Mouse (Mus musculus) embryonic fibroblast, embryonic 13.5 days (primary cell): ENCODE results near the gene Kat2b. TPM values are rescaled to one million over a fixed set of nuclear protein-coding genes. Genes with fewer than 3 reads are reported as not detected.
"Not testable (repeated sequence)": the region's sequence is repeated elsewhere in the genome, so short reads cannot be mapped to it uniquely, and the experiment has no call there.

Experiments
- H3K27ac ChIP-seq: 2 replicates; pipeline ENCODE4 v1.5.1; 2012; ENCODE audit warnings: low read length, control low read depth, inconsistent platforms; ENCODE audit not compliant: insufficient read depth
- H3K4me1 ChIP-seq: 2 replicates; pipeline ENCODE4 v1.6.1; 2011; ENCODE audit warnings: low read length; ENCODE audit not compliant: control insufficient read depth, insufficient read depth
- H3K4me3 ChIP-seq: 2 replicates; pipeline ENCODE4 v1.5.1; 2011; ENCODE audit warnings: mild to moderate bottlenecking, control low read depth, low read length; ENCODE audit not compliant: insufficient read depth
- CTCF ChIP-seq: IDR thresholded peaks from 2 replicates; pipeline ENCODE4 v1.5.1; 2011; ENCODE audit warnings: mild to moderate bottlenecking, control low read depth, low read length, moderate library complexity, borderline replicate concordance; ENCODE audit not compliant: insufficient read depth
- POLR2A ChIP-seq: IDR thresholded peaks from 2 replicates; pipeline ENCODE4 v1.6.1; 2011; ENCODE audit warnings: low read depth, mild to moderate bottlenecking, control low read depth, low read length, moderate library complexity
- polyA plus RNA-seq: library from polyadenylated mRNA; stranded (reverse); fragments of >200 nt; gene quantifications from 2 replicates; pipeline ENCODE4 v1.2.4, GENCODE M21; 2011; ENCODE audit warnings: low read depth; ENCODE audit not compliant: missing spikeins, insufficient read length

Kat2b gene
- polyA plus RNA-seq, 1 experiment = 33.2 TPM

- TF ChIP-seq POLR2A (no peak), CTCF (no peak)
- H3K4me3 ChIP-seq = peak overlapping the region; percentile 37
- H3K27ac ChIP-seq = no peak overlapping the region
- no peaks in the 10 kb centered on the region; the same call in 1 of the 2 replicates for H3K4me1 ChIP-seq
Observed at GRCm38 (mm10) chr17:53688321-53688720, 121.7 kb downstream of the Kat2b start.

GRCm38 (mm10) chr17:53688877-53689802 lies 122.5 kb downstream of the Kat2b start, which contains the start of gene Sgo1:
Gene Sgo1, minus strand, starts transcription at chr17:53689333.
- Histone ChIP-seq H3K4me1 (no peaks in the 10 kb centered on the region; the same call in 1 of the 2 replicates), H3K4me3 (peak within 1 kb of the TSS; percentile 69), H3K27ac (peak within 1 kb of the TSS; percentile 89)
- TF ChIP-seq POLR2A (peak; percentile 91), CTCF (no peak)

DNA sequence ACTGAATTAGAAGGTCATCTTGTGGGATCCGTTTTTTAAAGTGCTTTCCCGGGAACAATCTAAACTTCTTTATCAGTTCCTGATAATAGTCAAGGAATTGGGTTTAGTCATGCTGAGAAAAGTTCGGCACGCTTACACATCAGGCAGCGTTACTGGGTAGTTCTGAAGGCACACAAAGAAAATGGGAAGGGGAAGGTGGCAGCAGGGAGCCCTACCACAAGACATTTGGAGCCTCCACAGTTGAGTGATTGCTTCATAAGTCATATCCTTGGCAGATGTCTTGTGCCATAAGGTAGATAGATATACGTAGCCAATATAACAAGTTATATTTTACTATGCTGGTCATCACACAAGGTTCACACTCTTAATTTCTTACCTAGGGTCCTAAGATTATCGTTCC lies 123.3 kb downstream of the Kat2b start:
- TF ChIP-seq POLR2A = no peak
- TF ChIP-seq CTCF = no peak
- Histone ChIP-seq H3K4me1 (no peaks in the 10 kb centered on the region; the same call in 1 of the 2 replicates), H3K27ac (peak overlapping the region; percentile 89), H3K4me3 (peak overlapping the region; percentile 32)

DNA sequence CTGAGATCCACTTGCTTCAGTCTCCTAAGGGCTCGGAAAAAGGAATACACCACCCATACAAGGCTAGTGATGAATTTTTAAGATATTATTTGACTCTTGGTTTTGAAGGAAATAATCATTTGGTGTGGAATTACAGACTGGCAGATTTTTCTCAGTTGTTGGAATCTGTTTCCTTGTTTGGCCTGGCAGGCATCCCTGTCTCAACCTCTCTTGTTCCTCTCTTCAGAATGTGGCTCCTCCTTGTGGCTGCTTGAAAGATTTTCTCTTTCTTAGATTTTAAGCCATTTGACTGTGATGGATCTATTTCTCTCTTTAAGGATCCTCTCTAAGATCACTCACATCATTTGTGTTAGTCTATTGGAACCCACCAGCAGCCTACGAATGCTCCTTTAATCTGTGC lies 127.4 kb downstream of the Kat2b start:
- Histone ChIP-seq H3K27ac (no peak overlapping the region), H3K4me1 (no peaks in the 10 kb centered on the region; the same call in 1 of the 2 replicates), H3K4me3 (no peak overlapping the region)
- TF ChIP-seq CTCF = no peak
- no peak for TF ChIP-seq POLR2A

GRCm38 (mm10) chr17:53697521-53697920 lies 130.9 kb downstream of the Kat2b start:
- H3K4me1 ChIP-seq, H3K4me3 ChIP-seq, H3K27ac ChIP-seq: not testable (repeated sequence)

DNA sequence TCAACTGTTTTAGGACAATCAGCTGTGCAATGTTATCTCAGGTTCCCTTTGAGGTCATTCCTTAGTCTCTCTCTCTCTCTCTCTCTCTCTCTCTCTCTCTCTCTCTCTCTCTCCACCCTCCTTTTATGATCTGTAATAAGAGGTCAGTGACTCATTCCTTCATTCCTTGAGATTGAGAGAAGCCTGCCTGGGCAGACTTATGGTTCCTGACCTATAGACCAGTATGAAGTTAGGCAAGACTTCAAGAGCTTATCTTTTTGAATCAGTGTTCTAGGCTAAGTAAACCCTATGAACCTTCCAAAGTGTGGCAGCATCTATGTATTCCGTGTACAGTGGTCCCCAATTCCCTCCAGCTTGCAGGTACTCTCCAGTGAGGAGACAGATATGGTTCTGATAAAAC lies 147.8 kb downstream of the Kat2b start:
- Histone ChIP-seq H3K4me3 (no peak overlapping the region), H3K27ac (no peak overlapping the region), H3K4me1 (no peaks in the 10 kb centered on the region)
- TF ChIP-seq POLR2A (no peak), CTCF (no peak)

DNA sequence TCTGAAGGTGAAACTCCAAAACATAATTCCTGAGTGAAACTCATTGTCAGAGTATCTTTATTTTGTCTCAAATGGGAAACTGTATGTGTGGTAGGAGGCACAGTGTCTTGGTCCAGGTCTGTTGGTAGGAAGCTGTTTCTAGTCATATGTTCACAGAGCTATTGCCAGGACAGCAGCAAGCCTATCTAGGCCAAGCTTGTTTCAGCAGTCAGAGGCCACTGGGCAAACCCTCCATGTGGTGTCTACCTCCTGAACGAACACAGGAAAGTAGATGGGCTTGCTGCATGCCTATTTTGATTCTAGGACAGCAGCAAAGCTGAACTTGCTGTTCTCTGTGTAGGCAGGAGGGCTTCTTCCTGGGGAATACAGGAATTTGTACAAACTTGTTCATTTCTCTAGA lies 148.5 kb downstream of the Kat2b start:
- H3K27ac ChIP-seq, H3K4me3 ChIP-seq, H3K4me1 ChIP-seq: not testable (repeated sequence)

DNA sequence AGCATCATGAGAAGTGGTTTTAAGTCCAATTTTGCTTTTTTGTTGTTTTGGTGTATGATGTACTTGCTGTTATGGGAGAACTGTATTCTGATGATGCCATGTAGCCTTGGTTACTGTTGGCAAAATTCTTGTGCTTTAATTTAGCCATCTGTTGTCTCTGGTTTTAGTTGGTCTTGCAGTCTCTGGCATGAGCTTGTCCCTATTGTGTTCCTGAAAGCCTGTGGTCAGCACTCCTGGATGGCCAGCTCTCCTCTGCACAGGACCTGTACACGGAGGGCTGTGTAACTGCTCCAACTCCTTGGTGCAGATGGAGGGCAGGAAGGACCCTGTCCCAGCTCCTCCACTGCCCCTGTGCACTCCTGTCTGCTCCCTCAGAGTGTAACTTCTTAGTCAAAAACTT lies 151.8 kb downstream of the Kat2b start:
- Histone ChIP-seq H3K27ac (no peak overlapping the region), H3K4me3 (no peak overlapping the region), H3K4me1 (no peaks in the 10 kb centered on the region)
- TF ChIP-seq POLR2A (no peak), CTCF (no peak)

DNA sequence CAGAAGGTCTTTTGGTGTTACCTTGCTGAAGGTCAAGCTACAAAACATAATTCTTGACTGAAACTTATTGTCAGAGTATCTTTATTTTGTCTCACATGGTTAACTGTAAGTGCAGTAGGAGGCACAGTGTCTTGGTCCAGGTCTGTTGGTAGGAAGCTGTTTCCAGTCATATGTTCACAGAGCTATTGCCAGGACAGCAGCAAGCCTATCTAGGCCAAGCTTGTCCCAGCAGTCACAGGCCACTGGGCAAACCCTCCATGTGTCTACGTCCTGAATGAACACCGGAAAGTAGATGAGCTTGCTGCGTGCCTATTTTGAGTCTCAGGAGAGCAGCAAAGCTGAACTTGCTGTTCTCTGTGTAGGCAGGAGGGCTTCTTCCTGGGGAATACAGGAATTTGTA lies 152.3 kb downstream of the Kat2b start:
- not testable (repeated sequence) for H3K4me3 ChIP-seq, H3K4me1 ChIP-seq, H3K27ac ChIP-seq

Other genes with a start within 250 kb of the Kat2b start
- 0.23 and 0.32 TPM in 2 replicates for gene Efhb, start 103.5 kb upstream of the Kat2b start, polyA plus RNA-seq
- gene Rab5a, start 87.6 kb upstream of the Kat2b start, polyA plus RNA-seq = 68.7 and 72.6 TPM in 2 replicates
- 0.35 TPM in 1 of 2 replicates, not detected in the other for gene Pp2d1, start 27.4 kb upstream of the Kat2b start, polyA plus RNA-seq
- gene Sgo1, start 122.5 kb downstream of the Kat2b start, polyA plus RNA-seq = 16.6 and 21.5 TPM in 2 replicates